Mouse (Mus musculus) myocyte (in vitro differentiated cells): ENCODE results near the gene Fbxo34.

ENCODE experiments used
- CEBPB ChIP-seq: IDR thresholded peaks from 2 replicates; pipeline ENCODE4 v1.6.1; 2011; ENCODE audit warnings: mild to moderate bottlenecking, moderate library complexity; ENCODE audit not compliant: poor library complexity, insufficient read depth, severe bottlenecking
- MAX ChIP-seq: IDR thresholded peaks from one replicate; pipeline ENCODE4 v1.6.1; 2011; ENCODE audit warnings: low read depth, mild to moderate bottlenecking, control low read depth
- MYOD1 ChIP-seq, 3 experiments: IDR thresholded peaks; one replicate each; pipeline ENCODE4 v1.6.1; 2011; ENCODE audit warnings: control low read depth in 2 of 3, low read depth in 2 of 3, mild to moderate bottlenecking in 2 of 3, moderate library complexity in 1 of 3; ENCODE audit not compliant: insufficient read length in 2 of 3, control insufficient read depth in 1 of 3
- MYOG ChIP-seq, 3 experiments: IDR thresholded peaks; one replicate each; pipeline ENCODE4 v1.6.1; 2011; ENCODE audit warnings: control low read depth in 2 of 3, low read depth in 2 of 3, mild to moderate bottlenecking in 2 of 3; ENCODE audit not compliant: insufficient read length in 2 of 3, control insufficient read depth in 1 of 3, insufficient read depth in 1 of 3
- POLR2A ChIP-seq: IDR thresholded peaks from one replicate; pipeline ENCODE4 v1.6.1; 2011; ENCODE audit warnings: low read depth, mild to moderate bottlenecking, control low read depth, moderate library complexity; ENCODE audit not compliant: insufficient read length
- POLR2AphosphoS2 ChIP-seq: IDR thresholded peaks from one replicate; pipeline ENCODE4 v1.6.1; 2011; ENCODE audit warnings: low read depth, control low read depth; ENCODE audit not compliant: insufficient read length
- TCF12 ChIP-seq: IDR thresholded peaks from one replicate; pipeline ENCODE4 v1.6.1; 2011; ENCODE audit warnings: mild to moderate bottlenecking, control low read depth; ENCODE audit not compliant: poor library complexity, insufficient read depth, severe bottlenecking
- TCF3 ChIP-seq: IDR thresholded peaks from one replicate; pipeline ENCODE4 v1.6.1; 2011; ENCODE audit warnings: low read depth, control low read depth; ENCODE audit not compliant: insufficient read length
- USF1 ChIP-seq: IDR thresholded peaks from one replicate; pipeline ENCODE4 v1.6.1; 2011; ENCODE audit warnings: low read depth, mild to moderate bottlenecking, control low read depth, moderate library complexity

DNA sequence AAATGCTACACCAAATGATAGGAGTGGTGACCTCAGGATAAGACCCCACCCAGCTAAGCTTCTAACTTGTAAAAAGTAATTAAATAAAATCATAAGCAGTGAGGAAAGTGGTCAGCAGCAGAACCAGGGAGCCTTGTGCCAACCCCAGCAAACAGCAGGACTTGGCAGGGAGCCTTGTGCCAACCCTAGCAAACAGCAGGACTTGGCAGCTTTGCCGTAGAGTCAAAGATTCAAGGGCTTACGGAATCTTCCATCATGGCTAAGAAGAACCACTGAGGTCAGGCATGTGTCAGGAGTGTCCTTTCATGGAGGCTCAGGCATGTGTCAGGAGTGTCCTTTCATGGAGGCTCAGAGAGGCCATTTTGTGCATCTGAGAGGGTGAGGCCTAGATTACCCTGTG is 127.9 kb downstream of the Fbxo34 start:
- no peak for TF ChIP-seq POLR2A
- no peak for TF ChIP-seq POLR2AphosphoS2
- no peak for TF ChIP-seq MAX
- no peak for TF ChIP-seq USF1
- no peak for TF ChIP-seq TCF3
- no peak for TF ChIP-seq CEBPB
- TF ChIP-seq MYOD1 (IDR thresholded peaks at IDR 0.05; ENCODE audit: control insufficient read depth in 1 of 3, insufficient read length in 2 of 3, low read depth in 2 of 3): no peak
- no peak for TF ChIP-seq TCF12
- TF ChIP-seq MYOG (IDR thresholded peaks at IDR 0.05; ENCODE audit: control insufficient read depth in 1 of 3, insufficient read depth in 1 of 3, insufficient read length in 2 of 3, low read depth in 2 of 3): no peak
